Mouse (Mus musculus): ENCODE results near the gene Bicc1. TPM values are rescaled to one million over a fixed set of nuclear protein-coding genes. Genes with fewer than 3 reads are reported as not detected.

Gene Bicc1
- polyA plus RNA-seq, 1 experiment from 2014 or later: 6.4 TPM

DNA sequence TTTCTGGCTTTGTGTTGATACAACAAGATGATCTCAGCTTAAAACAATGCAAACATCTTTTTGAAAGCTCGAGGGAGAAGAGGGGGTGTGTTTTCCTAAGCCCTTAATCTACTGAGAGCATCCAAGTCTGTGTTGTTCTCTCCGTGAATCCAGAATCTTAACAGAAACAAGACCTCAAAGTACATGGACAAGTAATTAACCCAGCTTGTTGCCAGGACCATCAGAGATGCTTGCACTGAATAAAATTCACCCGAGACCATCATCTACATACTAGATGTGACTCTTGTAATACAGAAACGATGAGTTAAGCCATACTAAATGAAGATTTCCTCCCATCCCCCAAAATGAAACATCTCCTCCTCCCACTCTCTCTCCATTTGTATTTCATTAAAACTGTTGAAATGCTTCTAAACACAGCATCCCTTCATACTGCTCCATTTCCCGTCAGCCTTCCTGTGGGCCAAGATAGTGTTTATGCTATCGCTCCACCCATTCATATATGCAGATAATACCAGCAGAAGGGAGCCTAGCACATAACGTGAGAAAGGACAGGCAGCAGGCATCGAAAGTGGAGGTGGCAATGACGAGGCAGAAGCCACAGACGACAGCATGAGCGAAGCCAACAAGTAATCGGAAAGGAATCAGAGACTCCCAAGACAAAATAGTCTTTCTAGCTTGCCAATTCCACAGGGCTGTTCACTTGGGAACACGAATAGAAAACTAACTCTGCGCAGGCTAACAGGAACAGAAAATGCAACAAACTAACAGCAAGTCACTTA is 131.2 kb downstream of the Bicc1 start:
- Histone ChIP-seq H3K9me3 (ENCODE audit: control insufficient read depth) (no peaks in the 10 kb centered on the region), H3K4me2 (replicated peaks; ENCODE audit: low read depth) (peak overlapping the region; percentile 24; the same call in 1 of the 2 replicates), H3K9ac (ENCODE audit: low read depth, low read length) (no peak overlapping the region), H3K27me3 (replicated peaks; ENCODE audit: control insufficient read depth, insufficient read depth, low read length) (no peaks in the 10 kb centered on the region), H3K27ac (ENCODE audit: low read depth, low read length) (peak overlapping the region; percentile 28; the same call in 1 of the 2 replicates), H3K4me1 (replicated peaks; ENCODE audit: control insufficient read depth, insufficient read depth, low read length) (no peaks in the 10 kb centered on the region), H3K4me3 (ENCODE audit: low read depth, low read length) (no peak overlapping the region), H3K36me3 (ENCODE audit: control insufficient read depth, insufficient read depth) (no peaks in the 10 kb centered on the region)
- ATAC-seq: no peak
- WGBS: 61% methylated on average over 14 of the region's 14 CpGs
- TF ChIP-seq CTCF (IDR thresholded peaks at IDR 0.05; ENCODE audit: low read depth): no peak

DNA sequence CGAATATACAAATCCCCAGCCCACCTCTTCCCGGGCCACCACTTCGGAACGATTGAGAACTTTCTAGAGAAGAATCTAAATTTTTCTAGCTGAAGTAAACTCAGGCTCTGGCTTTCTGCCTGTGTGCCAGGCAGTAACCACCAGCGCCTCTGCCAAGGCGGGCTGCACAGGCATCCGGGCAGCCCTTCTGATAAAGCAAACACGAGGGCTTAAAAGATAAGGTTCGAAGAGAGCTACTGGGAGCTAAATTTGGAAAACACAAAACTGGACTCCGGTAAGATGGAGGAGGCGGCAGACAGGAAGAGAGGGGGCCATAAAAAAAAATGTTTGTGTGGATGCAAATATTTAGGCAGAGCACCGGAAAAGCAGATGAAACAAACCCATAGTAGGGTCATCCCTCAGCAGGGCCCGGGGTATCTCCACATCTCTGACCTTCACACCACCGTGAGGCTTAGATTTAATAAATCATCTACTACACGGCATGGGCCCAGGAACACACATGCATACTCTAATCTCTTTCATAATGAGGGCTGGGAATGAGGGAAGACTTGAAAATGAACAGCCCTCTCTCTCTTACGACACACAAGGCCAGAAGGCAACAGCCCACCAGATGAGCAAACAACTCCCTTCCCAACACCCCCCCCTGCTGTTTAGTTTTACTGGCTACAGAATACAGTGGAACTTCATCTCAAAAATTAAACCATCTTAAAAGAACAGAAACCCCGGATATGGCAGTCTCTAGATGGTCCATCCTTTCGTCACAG is 134.2 kb downstream of the Bicc1 start:
- 39% methylated on average over 18 of the region's 18 CpGs for WGBS
- TF ChIP-seq CTCF (IDR thresholded peaks at IDR 0.05; ENCODE audit: low read depth): peak; percentile 24; the same call in 1 of the 2 replicates
- no peaks in the 10 kb centered on the region for H3K27me3 ChIP-seq (replicated peaks; ENCODE audit: control insufficient read depth, insufficient read depth, low read length)
- no peak overlapping the region for H3K27ac ChIP-seq (ENCODE audit: low read depth, low read length)
- H3K4me2 ChIP-seq (replicated peaks; ENCODE audit: low read depth): peak overlapping the region; percentile 11; the same call in 1 of the 2 replicates
- H3K4me1 ChIP-seq (replicated peaks; ENCODE audit: control insufficient read depth, insufficient read depth, low read length): no peaks in the 10 kb centered on the region
- H3K4me3 ChIP-seq (ENCODE audit: low read depth, low read length): no peak overlapping the region
- no peak overlapping the region for H3K9ac ChIP-seq (ENCODE audit: low read depth, low read length)
- ATAC-seq: no peak
- no peaks in the 10 kb centered on the region for H3K36me3 ChIP-seq (ENCODE audit: control insufficient read depth, insufficient read depth)
- no peaks in the 10 kb centered on the region for H3K9me3 ChIP-seq (ENCODE audit: control insufficient read depth)

DNA sequence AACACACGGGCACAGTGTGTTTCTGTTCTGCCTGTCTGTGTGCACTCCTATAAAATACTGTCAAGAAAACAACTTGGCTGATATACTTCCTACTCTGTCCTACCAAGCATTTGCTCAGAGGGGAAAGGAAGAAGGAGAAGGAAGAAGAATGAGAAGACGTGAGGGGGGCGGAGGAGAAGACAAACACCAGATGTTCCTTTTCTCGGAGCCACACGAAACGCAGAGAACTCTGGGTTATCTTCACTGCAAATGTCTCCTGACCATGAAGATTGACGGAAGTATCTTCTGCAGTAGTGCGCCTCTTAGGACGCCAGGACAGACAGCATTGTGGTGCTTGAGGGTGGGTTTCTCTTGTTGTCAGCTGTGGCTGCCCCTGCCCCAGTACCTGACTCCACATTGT is 134.8 kb downstream of the Bicc1 start:
- no peaks in the 10 kb centered on the region for H3K27me3 ChIP-seq (replicated peaks; ENCODE audit: control insufficient read depth, insufficient read depth, low read length)
- H3K27ac ChIP-seq (ENCODE audit: low read depth, low read length): 0 out of 2 replicates have a peak overlapping the region, but pooled peaks have one; percentile 3
- H3K4me2 ChIP-seq (replicated peaks; ENCODE audit: low read depth): peak overlapping the region; percentile 11; the same call in 1 of the 2 replicates
- no peaks in the 10 kb centered on the region for H3K4me1 ChIP-seq (replicated peaks; ENCODE audit: control insufficient read depth, insufficient read depth, low read length)
- TF ChIP-seq CTCF (IDR thresholded peaks at IDR 0.05; ENCODE audit: low read depth): no peak
- no peaks in the 10 kb centered on the region for H3K9me3 ChIP-seq (ENCODE audit: control insufficient read depth)
- WGBS: 54% methylated on average over 9 of the region's 9 CpGs
- ATAC-seq: no peak
- no peak overlapping the region for H3K9ac ChIP-seq (ENCODE audit: low read depth, low read length)
- H3K36me3 ChIP-seq (ENCODE audit: control insufficient read depth, insufficient read depth): no peaks in the 10 kb centered on the region
- H3K4me3 ChIP-seq (ENCODE audit: low read depth, low read length): no peak overlapping the region

DNA sequence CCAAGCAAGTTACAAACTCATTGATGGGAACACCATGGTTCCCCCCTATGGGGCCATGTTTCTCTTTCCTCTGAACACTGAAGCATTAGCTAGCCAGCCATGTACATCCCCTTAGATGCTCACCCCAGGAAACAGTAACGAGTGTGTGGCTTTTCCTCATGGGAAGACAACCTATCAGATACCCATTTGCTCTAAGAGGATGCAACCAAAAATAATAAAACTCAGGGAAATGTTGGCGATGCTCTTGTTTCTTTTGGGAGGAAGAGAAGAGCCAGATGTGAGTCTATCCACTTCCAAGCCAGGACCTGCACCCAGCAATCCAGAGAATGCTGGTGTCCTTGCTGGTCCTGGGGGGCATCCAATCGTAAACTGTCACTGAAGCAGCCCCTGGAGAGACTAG is 136.0 kb downstream of the Bicc1 start:
- Histone ChIP-seq H3K4me3 (ENCODE audit: low read depth, low read length) (no peak overlapping the region), H3K4me2 (replicated peaks; ENCODE audit: low read depth) (no peak overlapping the region), H3K27me3 (replicated peaks; ENCODE audit: control insufficient read depth, insufficient read depth, low read length) (no peaks in the 10 kb centered on the region), H3K9me3 (ENCODE audit: control insufficient read depth) (no peaks in the 10 kb centered on the region), H3K4me1 (replicated peaks; ENCODE audit: control insufficient read depth, insufficient read depth, low read length) (no peaks in the 10 kb centered on the region), H3K36me3 (ENCODE audit: control insufficient read depth, insufficient read depth) (no peaks in the 10 kb centered on the region), H3K27ac (ENCODE audit: low read depth, low read length) (no peak overlapping the region), H3K9ac (ENCODE audit: low read depth, low read length) (no peak overlapping the region)
- WGBS: 68% methylated on average over 3 of the region's 3 CpGs
- no peak for ATAC-seq
- TF ChIP-seq CTCF (IDR thresholded peaks at IDR 0.05; ENCODE audit: low read depth): no peak

DNA sequence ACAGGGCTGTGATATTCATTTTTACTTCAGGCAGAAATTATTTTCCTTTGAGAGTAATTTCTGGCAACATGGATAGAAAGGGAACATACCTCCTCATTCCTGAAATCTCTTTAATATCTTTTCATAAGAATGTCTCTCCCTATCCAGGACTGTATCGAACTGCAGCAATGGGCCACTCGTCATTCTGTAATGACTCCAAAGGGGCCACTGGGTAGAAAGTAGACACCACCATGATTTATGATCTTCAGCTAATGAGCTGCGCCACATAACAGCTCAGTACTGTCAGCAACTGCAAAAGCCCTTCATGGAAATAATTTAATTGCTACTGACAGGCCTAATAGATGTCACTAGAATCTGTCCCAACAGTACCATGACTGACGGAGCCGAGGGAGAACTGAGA is 139.0 kb downstream of the Bicc1 start:
- Histone ChIP-seq H3K9me3 (ENCODE audit: control insufficient read depth) (no peaks in the 10 kb centered on the region), H3K4me1 (replicated peaks; ENCODE audit: control insufficient read depth, insufficient read depth, low read length) (no peaks in the 10 kb centered on the region), H3K9ac (ENCODE audit: low read depth, low read length) (no peak overlapping the region), H3K27ac (ENCODE audit: low read depth, low read length) (no peak overlapping the region), H3K27me3 (replicated peaks; ENCODE audit: control insufficient read depth, insufficient read depth, low read length) (no peaks in the 10 kb centered on the region), H3K36me3 (ENCODE audit: control insufficient read depth, insufficient read depth) (no peaks in the 10 kb centered on the region), H3K4me3 (ENCODE audit: low read depth, low read length) (no peak overlapping the region), H3K4me2 (replicated peaks; ENCODE audit: low read depth) (no peak overlapping the region)
- 72% methylated on average over 5 of the region's 5 CpGs for WGBS
- TF ChIP-seq CTCF (IDR thresholded peaks at IDR 0.05; ENCODE audit: low read depth): no peak
- ATAC-seq: no peak

DNA sequence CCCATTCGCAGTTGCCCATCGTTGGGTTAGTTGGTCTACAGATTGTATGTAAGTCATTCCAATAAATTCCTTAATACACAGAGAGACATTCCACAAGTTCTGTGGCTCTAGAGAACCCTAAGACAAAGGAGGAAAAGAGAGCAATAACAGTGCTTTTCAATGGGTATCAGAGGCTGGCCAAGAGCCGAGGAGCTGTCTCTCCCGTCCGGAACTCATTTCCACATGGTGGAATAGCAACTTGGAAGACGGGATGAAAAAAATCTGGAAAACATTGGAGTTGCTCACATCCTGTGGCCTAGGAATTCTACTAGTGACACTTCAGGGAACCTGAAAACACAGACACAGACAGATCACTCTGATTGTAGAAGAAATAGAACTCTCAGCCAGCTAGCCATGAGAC is 139.7 kb downstream of the Bicc1 start:
- Histone ChIP-seq H3K4me3 (ENCODE audit: low read depth, low read length) (no peak overlapping the region), H3K36me3 (ENCODE audit: control insufficient read depth, insufficient read depth) (no peaks in the 10 kb centered on the region), H3K27me3 (replicated peaks; ENCODE audit: control insufficient read depth, insufficient read depth, low read length) (no peaks in the 10 kb centered on the region), H3K27ac (ENCODE audit: low read depth, low read length) (no peak overlapping the region), H3K4me2 (replicated peaks; ENCODE audit: low read depth) (no peak overlapping the region), H3K9me3 (ENCODE audit: control insufficient read depth) (no peaks in the 10 kb centered on the region), H3K9ac (ENCODE audit: low read depth, low read length) (no peak overlapping the region), H3K4me1 (replicated peaks; ENCODE audit: control insufficient read depth, insufficient read depth, low read length) (no peaks in the 10 kb centered on the region)
- no peak for ATAC-seq
- TF ChIP-seq CTCF (IDR thresholded peaks at IDR 0.05; ENCODE audit: low read depth): no peak
- WGBS: 96% methylated on average over 6 of the region's 6 CpGs

All from intestine, postnatal 0 days (tissue).